Mouse (Mus musculus) embryo, embryonic 10.5 days (tissue): ENCODE results near the gene Tceal6.
"Not testable (repeated sequence)": the region's sequence is repeated elsewhere in the genome, so short reads cannot be mapped to it uniquely, and the experiment has no call there.

Source experiments
- DNase-seq: peaks from one replicate; pipeline ENCODE4 v3.0.0-alpha.2; 2015; ENCODE audit warnings: low spot score

The Tceal6 gene

DNA sequence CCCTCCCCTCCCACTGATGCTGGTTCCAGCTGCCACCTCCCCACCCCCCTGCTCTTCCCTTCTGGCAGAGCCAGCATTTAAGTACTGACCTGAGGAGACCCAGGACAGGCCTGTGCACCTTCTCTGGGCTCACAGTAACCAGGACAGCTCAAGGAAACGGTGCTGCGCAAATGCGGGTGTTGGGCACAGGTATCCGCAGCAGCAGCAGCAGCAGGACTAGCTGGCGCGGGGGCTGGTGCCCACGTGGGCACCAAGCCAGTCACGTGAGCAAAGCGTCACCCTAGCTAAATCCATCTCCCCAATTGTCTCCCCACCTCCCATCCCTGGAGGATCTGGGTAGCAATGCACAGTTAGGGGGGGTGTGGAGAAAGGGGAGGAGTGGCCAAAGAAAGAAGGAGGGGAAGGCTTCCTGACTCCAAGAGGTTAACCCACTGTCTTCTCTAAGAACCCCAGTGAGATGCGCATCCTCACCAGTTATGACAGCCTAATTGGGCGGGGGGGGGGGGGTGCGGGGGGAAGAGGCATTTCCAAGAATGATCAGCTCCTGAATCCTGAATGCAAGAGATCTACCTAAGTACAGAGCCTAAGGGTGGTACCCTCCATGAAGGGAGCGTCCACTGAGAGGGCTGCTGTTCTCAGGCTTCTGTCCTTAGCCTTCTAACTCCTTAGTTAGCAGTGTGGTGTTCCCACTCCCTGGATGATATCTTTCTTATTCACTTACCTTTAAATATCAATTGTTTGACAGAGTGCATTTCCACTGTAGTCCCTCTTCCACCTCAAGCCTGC lies at the start of gene Tceal6:
Gene Tceal6 (minus strand): TSS at position 252 of the 786 bp plus-strand sequence.
- peak; percentile 1 for DNase-seq

DNA sequence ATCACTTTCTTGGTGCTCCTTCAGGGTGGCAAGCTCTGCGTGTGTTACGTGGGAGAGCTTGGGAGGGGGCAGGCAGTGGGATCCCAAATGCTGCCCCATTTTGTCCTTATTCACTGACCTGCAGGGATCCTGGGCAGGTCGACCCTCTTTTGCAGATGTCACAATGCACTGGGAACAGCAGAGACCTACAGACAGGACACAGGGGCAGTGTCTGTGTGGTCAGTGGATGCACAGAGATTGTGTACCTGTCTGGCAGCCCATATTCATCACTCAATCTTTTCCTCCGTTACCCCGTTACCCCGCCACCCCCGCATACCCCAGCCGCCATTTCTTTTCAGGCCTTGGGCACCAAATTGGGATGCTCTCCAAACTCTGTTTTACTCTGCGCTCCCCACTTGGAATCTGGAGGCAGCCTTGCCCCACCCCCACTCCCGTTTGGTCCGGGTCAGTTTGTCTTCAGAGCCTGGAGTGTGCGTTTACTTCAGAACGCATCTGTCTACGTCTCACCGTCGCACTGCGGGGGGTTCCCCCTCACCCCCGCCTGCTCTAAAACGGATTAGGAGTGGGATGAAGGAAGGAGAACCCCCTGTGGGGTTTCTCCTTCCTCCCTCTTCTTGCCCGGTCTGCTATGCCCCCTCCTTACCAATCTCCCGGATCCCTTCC lies 583 bp downstream of the Tceal6 start:
- DNase-seq: peak; percentile 1

DNA sequence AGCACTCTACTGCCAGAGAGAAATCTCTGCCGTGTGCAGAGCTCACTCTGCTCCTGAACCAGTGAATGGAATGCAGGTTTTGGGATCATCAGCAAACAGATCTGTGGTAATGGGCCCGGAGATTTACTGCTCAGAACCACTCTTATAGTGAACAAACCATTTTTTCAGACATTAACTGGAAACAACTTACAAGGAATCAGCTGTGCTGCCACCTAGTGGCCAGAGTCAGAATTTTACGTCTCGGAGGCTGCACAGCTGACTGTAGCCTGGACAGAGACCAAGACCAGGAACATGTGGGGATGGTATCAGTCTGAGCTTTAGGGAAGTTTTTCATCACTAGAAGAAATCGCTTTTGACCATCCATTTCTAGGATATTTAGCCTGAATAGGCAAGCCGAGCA lies 20.6 kb downstream of the Tceal6 start:
- not testable (repeated sequence) for DNase-seq

DNA sequence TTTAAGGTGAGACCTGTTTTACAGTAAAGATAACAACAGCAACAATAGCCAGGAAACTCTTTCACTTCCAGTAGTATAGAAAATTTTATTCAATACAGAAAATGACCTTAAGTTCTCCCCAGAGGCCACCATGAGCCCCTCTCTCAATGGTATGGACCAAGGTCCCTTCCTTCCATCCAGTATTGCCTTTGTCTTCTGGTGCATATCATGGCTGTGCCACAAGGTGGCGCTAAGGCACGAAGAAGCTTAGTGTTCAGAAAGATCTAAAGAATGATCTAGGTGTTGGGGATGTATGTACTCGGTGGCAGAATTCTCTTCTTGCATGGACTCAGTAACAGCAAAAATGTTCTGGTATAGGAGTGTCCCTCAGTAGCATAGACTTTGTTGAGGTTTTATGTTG lies 21.8 kb downstream of the Tceal6 start:
- not testable (repeated sequence) for DNase-seq

DNA sequence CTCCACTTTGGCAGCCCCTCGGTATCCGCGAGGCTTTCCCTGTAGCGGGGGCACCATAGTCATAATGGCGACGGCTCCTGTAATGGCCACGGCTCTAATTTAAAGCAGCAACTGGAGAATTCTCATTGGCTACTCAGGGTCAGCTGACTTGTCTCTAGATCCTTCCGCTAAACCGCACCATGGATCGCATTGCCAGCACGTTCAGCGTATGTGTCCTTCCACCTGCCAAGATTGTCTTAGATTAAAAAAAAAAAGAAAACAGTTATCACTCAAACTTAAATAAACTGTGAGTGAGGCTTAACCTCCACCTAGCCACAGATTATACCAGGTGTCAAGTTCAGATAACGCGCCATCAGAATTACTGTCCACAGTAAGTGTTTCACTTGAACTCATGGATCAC lies 33.0 kb downstream of the Tceal6 start, which contains the start of gene Gm15023:
Gene Gm15023 (minus strand): TSS at position 101 of the 400 bp plus-strand sequence.
- not testable (repeated sequence) for DNase-seq
